Mouse (Mus musculus): Measurements from ENCODE around the gene Gm21209.
"Not testable (repeated sequence)": the region's sequence is repeated elsewhere in the genome, so short reads cannot be mapped to it uniquely, and the experiment has no call there.

The Gm21209 gene

GRCm38 (mm10) chrY:49570856-49571255 is at the start of gene Gm21209:
TSS of gene Gm21209 (plus strand) at chrY:49571156.
- DNase-seq, result not testable (repeated sequence)
